Mouse (Mus musculus) left cerebral cortex, postnatal 36 days (tissue): ENCODE measurements around the gene Foxn4. TPM values are rescaled to one million over a fixed set of nuclear protein-coding genes. Genes with fewer than 3 reads are reported as not detected.
A peak's percentile ranks its signal among the peaks of the same experiment; 100 is the strongest.

ENCODE experiments used
- DNase-seq, 2 experiments: peaks; one replicate each; pipeline ENCODE4 v3.0.0; 2021 to 2022; ENCODE audit warnings: low spot score in 2 of 2, mixed read lengths in 1 of 2
- intact Hi-C: fragments of 180-260 bp; cut with DNase I; formaldehyde crosslinking; loops from one replicate; pipeline ENCODE4 v1.15.1; 2025
- total RNA-seq, 2 experiments: library from RNA; stranded (reverse); gene quantifications; 2 replicates each; pipeline ENCODE4 v1.2.3; 2021

The Foxn4 gene
- total RNA-seq, 2 experiments from 2014 or later: not detected

DNA sequence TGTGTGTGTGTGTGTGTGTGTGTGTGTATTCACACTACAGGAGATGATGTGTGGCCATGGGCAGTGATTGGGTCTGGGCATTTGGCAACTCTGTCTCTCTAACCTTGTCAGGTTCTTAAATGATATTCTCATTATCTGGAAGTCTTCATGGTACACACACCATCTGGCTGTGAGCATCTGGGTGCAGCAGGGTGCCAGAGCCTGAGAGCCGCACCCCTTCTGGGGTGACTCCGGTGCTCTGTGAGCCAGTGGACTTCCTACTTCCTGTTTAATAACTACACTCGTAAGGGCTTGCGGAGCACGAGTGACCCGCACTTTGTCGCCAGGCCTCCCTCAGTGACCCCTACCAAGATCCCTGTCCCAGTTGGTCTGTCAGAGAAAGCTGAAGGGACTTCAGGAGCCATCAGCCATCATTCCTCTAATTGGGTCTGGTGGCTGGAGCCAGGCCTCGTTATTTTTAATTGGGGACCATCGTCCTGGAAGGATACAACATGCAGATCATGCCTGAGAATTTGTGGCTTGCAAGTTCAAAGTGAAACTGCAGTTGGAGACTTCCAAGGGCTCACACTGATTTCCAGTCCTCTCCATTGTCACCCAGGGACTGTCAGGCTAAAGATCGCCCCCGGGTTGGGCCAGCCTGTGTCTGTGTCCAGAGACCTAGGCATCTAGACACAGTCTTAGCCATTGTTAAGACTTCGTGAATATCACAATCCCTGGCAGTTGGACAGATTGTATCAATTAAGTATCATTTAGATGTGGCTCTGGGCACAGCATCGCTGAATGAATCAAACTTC lies 11.2 kb upstream of the Foxn4 start:
- intact Hi-C loops: no loop called here
- peak in 1 of 2 experiments; percentile 11 for DNase-seq

DNA sequence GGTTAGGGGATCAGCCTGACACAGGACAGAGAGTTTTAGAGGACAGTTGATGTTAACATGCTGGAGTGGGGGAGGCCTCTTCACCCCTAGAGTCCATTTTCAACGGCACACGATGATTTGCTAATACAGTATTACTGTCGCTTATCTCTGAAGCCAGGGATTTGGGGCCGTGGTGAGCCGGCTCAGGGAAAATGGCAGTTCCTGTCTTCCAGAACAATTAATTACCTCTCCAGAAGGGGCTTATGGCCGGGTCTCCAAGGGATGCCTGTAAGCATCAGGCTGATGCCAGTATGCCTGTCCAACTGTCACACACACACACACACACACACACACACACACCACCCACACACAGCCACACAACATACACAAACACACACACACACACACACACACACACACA lies 8.7 kb upstream of the Foxn4 start:
- no peak for DNase-seq
- intact Hi-C loops: no loop called here

DNA sequence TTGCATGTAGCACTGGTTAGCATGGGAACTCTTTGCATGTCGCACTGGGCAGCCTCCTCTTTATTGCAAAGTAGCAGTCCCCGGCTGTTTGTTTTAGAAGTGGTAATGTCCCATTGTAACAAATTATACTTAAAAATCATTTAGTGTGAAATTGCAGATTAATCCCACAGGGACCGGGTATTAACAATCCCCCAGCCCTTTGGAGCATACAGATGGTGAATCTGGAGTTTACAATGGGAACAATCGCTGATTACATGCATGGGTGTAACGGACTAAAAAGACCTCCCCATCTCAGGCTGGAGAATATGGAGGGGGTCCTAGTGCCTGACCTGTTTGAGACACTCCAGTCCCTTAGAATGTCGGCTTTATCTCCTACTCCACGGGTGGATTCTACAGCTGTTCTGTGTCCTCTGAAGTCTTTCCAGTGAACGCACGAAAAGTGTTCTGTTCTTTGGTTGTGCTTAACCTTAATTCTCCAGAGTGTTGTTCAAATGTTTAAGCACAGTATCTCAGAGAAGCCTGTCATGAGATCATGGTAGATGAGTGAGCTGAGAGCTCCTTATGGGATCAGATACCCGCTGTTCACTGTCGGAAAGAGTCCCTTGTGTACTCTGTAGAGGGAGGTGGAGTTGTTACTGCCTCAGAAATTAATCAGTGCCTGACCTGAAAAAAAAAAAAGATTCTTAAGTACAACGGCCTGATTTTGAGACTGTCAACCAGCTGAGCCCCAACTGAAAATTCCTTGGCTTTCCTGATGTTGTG lies 6.0 kb upstream of the Foxn4 start:
- intact Hi-C loops: no loop called here
- DNase-seq: no peak

DNA sequence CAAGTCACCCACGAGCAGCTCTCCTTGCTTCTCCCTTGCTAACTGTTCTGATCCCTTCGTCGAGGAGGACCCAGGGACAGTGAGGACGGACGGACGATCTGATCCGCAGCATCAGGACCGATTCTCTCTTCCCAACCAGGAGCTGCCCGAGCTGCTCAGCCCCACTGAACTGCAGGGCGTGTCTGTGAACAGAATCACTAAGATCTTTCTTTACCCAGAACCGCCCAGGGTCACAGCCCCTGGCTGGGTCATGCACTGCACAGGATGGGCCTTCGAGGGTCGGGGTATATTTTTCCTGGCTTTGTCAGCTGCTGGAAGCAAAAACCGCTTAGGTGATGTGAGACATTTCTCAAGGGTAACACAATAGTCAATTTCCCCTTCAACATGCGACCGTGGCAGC lies 2.4 kb upstream of the Foxn4 start:
- DNase-seq: no peak
- intact Hi-C loops: no loop called here

DNA sequence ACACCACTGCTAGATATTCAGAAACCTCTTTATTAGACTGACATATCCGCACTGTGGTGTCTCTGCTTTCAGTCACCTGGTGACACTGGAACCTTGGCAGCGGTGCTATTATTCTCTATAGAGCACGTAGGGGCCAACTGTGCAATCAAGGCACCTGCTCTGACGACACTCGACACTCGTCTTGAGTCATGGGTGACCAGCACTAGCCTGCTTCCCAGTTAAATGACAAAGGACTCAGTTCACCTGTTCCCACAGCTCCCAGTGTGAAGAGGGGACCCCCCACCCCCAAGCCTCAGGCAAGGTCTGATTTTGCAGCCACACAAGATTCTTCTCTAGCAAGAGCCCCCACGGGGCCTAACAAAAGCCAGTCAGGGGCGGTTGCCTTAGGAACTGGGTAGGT lies 1.7 kb upstream of the Foxn4 start:
- intact Hi-C loops: no loop called here
- no peak for DNase-seq

DNA sequence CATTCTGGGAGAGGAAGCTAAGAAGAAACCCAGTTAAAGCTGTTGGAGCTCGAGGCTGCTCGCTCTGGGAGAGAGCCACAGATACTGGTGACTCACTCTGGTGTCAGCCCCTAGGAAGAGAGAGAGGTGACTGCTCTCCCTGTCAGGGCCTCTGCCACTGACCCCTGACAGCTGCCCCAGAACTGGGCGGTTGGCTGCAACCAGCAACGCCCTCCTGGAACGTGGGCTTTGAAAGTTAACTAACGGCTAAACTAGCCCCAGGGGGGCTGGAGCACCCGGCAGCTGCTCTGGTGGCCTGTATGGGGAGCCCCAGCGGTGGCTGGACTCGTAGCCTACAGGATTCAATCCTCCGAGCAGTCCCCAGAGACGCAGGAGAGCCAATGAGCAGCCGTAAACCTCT lies 3.6 kb downstream of the Foxn4 start:
- intact Hi-C loops: no loop called here
- no peak for DNase-seq

DNA sequence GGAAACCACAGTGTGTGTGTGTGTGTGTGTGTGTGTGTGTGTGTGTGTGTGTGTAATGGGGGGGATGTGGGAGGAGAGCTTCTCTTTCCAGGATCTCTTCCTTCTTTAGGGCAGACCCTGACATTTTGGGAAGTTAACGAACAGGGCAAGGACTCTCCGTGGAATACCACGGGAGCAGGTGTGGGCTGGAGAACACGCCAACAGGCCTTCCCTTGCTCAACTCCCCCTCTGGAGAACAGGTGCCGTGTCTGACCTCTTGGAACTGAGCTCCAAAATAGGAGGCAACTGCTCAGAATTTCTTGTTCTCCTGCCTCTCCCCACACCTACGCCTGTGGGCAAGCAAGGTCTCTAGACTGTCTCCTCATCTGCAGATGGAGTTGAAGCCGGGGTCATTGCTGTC lies 4.1 kb downstream of the Foxn4 start:
- intact Hi-C loops: no loop called here
- DNase-seq: no peak

DNA sequence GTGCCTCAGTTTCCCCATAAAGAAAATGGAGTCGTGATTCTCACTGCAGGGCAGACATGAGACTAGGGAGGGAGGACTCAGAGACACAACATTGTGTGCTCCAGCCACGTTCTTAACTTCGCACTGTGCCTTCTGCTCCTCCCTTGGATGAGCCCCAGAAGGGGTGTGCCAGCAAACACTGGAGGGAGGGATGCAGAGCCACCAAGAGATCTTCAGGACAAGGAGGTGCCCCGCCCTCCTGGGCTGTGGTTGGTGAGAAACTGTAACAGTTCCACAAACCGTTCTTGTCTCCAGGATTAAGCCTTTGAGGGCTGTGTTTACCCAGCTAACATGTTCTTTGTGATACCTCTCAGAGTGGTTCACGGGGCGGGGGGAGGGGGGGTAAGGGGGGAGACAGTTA lies 5.0 kb downstream of the Foxn4 start:
- intact Hi-C loops: no loop called here
- DNase-seq: no peak

DNA sequence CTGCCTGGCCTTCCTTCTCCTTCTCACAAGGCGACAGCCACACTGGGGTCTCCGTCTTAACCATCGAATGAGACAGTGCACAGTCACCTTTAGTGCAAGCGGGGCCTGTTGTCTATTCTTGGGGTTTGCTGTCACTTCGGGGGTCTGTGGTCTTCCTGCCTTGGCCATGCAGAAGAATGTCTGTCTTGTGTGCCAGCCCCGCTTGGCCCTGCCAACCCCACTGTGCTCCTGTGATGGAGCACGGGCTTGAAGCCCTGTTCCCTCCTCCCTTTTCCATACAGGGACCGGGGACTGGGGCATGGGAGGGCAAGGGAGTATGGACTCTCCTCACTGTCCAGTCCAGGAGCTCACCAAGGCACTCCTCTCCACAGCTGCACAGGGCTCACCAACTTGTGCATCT lies 8.8 kb downstream of the Foxn4 start:
- intact Hi-C loops: no loop called here
- no peak for DNase-seq

DNA sequence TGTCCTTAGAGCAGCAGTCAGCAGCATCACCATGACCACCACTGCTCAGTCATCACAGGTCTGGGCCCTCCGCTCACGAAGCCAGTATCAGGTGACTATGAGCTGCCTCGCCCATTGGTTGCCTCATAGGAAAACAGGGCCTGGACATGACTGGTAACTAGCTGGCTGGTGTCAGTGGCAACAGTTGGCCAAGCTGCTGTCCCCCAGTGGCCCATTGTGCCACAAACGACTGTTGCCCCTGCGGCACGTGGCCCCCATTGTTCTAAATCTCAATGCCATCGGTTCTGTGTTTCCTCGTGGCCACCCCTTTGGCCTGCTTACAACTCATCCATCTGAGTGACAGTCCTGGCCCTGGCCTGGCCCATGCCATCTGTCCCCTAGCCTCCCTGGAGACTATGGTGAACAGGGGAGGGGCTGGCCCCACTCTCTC lies 9.6 kb downstream of the Foxn4 start:
- no peak for DNase-seq
- intact Hi-C loops: no loop called here

DNA sequence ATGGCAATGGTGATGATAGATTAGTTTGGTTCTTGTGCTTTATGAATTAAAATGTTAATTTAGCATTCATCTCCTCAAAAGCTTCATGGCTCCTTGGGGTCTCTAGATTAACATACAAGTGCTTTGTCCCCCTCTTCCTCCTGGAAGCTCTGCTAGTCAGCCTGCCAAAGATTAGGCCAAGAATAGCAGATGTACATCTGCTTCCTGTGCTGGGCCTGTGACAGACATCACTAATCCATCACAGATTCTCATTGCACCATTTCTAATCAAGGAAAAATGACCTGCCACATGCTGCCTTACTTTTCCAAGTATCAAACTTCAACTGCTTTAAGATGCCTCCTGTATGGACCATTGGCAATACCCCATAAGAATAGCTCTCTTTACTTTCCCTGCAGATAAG lies 12.1 kb downstream of the Foxn4 start:
- DNase-seq: no peak
- intact Hi-C loops: no loop called here

DNA sequence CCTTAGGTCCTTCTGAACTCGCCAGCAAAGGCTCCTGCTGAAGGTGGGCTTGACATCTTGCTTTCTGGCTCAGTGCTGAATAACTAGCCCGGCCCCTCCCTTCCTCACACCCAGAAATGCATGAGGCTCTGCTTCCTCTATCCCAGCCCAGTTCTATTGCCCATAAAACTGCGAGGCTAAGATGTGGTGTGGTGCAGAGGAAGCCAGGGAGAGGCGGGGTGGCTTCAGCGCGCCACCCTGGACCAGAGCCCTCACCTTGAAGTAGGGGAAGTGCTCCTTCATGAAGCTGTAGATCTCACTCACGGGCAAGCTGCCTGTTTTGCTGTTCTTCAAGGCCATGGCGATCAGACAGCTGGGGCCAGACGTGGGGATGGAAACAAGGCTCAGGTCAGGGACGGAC lies 14.1 kb downstream of the Foxn4 start:
- intact Hi-C loops: no loop called here
- no peak for DNase-seq

DNA sequence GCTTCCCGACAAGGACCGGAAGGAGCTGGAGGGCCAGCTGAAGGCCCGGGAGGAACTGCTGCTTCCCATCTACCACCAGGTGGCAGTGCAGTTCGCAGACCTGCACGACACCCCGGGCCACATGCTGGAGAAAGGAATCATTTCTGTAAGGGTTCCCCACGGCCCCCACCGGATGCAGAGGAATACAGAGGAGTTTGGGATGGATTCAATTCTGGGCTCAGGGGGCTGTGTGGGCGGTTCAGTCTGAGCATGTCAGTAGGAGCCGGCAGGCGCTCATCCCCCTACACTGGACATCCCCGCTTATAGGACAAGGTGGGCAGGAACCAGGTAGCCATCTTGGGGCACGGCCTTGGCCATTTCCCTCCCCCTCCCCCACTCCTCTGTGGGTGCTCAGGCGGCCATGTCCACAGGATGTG lies 25.4 kb downstream of the Foxn4 start:
- intact Hi-C loops: loop anchor here (1.0 kb wide), 1 partner anchor 61 kb away; no protein-coding TSS in a partner anchor
- peak; percentile 58 to 61 for DNase-seq

DNA sequence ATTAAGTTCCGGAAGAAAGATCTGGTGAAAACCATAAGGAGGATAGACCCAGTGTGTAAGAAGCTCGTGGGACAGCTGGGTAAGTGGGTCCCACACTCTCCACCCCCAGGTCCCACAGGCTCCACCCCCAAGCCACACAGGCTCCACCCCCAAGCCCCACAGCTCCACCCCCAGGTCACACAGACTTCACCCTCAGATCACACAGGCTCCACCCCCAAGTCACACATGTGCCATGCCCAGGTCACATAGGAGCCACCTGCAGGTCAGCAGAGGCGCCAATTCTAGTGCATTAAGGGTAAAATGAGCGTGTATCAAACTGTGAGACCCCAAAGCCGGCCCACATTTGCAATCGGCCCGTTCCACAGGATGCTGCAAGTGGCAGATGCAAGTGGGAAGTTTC lies 27.1 kb downstream of the Foxn4 start:
- no peak for DNase-seq
- intact Hi-C loops: no loop called here

DNA sequence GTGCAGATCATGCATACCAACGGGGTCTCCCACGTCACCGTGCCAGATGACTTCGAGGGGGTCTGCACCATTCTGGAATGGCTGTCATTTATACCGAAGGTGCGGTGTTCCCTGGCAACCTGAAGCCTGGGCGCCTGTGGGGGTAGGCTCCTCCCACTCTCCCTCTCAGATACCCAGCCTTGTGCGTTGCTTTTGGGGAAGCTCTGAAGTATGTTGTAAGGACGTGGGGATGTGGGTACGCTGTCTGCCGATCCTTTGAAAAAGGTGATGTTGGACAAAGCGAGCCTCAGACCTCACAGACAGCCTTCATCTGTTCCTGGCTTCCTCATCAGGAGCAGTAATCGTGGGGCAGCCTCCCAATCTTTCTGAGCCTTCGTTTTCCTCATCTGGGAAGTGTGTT lies 33.9 kb downstream of the Foxn4 start:
- DNase-seq: no peak
- intact Hi-C loops: no loop called here

DNA sequence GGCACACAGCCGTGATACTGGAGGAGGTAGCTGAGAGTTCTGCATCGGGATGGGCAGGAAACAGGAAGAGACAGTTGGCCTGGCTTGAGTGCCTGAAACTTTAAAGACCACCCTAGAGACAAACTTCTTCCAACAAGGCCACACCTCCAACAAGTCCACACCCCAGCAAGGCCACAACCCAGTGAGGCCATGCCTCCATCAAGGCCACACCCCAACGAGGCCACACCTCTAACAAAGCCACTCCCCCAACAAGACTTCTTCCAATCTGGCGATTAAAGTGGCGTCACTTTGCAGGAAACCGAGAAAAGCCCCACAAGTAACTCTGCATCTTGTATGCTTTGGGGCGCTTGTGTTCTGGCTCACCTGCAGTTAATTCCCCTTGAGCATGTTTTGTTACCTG lies 34.7 kb downstream of the Foxn4 start:
- no peak for DNase-seq
- intact Hi-C loops: no loop called here

DNA sequence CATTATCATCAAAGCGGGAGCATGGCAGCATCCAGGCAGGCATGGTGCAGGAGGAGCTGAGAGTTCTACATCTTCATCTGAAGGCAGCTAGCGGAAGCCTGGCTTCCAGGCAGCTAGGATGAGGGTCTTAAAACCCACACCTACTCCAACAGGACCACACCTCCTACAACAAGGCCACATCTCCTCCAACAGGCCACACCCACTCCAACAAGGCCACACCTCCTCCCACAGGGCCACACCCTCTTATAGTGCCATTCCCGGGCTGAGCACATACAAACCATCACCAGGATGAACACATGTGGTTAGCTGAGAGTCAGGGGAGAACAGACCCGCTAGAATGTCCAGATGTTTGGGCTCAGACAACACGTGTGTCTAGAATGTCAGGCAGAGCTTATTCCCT lies 44.7 kb downstream of the Foxn4 start:
- intact Hi-C loops: no loop called here
- no peak for DNase-seq

DNA sequence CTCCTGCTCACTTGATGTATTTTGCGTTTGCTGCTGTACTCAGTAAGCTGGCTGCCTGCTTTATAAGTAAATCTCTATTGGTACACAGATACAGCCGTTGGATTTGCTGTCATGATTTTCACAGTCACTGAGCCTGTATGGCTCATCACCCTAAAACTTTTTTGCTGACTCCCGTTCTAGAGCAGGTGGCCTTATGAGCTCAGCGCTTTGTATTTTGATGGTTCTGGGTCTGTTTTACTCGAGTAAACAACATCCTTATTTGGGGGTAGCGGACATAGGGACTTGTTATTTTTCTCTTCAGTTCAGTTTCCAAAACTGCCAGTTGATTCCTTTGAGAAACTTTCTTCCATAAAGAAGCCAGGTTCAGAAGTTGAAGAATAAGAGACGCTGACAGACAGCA lies 47.6 kb downstream of the Foxn4 start:
- intact Hi-C loops: no loop called here
- DNase-seq: no peak

DNA sequence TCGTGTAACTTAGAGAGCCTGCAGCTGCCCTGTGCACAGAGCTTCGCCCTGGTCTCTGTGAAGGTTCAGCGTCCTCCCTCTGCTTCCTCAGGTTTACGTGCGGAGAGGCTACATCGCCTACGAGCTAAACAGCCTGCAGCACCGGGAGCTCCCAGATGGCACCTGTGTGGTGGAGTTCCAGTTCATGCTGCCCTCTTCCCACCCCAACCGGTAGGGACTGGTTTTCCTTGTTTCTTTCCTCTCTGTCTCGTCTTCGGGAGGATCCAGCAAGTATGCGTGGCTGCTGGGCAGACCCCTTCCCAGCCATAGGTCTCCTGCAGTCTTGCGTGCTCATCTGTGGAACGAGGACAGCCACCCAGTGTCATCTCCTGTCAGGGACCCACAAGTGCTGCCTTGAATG lies 54.8 kb downstream of the Foxn4 start:
- no peak for DNase-seq
- intact Hi-C loops: no loop called here

DNA sequence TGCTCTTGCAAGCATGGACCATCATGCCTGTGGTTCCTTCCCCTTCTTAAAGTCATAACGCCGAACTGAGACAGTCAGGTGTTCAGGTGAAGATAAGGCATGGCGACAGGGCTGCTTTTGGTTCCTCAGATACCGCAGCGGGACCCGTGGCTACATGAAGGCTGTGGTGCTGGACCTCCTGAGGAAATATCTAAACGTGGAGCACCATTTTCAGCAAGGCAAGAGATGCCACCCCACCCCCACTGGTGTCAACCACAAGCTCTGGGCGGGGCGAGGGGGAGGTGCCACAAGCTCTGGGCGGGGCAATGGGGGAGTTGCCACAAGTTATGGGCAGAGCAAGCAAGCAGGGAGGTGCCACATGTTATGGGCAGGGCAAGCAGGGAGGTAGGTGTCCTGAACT lies 60.4 kb downstream of the Foxn4 start:
- intact Hi-C loops: no loop called here
- DNase-seq: no peak

DNA sequence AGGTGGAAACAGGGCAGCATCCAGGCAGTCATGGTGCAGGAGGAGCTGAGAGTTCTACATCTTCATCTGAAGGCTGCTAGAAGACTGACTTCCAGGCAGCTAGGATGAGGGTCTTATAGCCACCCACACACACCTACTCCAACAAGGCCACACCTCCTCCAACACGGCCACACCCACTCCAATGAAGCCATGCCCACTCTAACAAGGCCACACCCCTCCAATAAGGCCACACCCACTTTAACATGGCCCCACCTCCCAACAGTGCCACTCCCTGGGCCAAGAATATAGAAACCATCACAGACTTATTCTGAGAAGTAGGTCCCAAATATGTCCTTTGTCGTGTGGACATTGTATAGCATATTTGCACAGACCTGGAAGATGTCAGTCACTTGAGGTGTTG lies 67.4 kb downstream of the Foxn4 start:
- intact Hi-C loops: no loop called here
- no peak for DNase-seq
